Mouse (Mus musculus) induced T-regulatory cell, adult 2 months (primary cell): Measurements from ENCODE around the gene Gm5788.
"Not testable (repeated sequence)": the region's sequence is repeated elsewhere in the genome, so short reads cannot be mapped to it uniquely, and the experiment has no call there.

ENCODE experiments used
- DNase-seq: peaks from one replicate; pipeline ENCODE4 v3.0.0-alpha.2; 2012; ENCODE audit warnings: low read depth

The Gm5788 gene

GRCm38 (mm10) chr12:87494421-87494820, at the start of gene Gm5788:
Gene Gm5788 (plus strand): TSS chr12:87494721.
- DNase-seq, result not testable (repeated sequence)

- DNase-seq, result no peak
Observed at GRCm38 (mm10) chr12:87449456-87449855, 45.1 kb upstream of the Gm5788 start.

GRCm38 (mm10) chr12:87464678-87465297, 29.7 kb upstream of the Gm5788 start:
- DNase-seq, result no peak

GRCm38 (mm10) chr12:87470263-87471136, 24.0 kb upstream of the Gm5788 start:
- peak; percentile 85 for DNase-seq

- peak; percentile 55 for DNase-seq
Observed at GRCm38 (mm10) chr12:87471421-87471963, 23.0 kb upstream of the Gm5788 start.

GRCm38 (mm10) chr12:87471964-87472786, 22.3 kb upstream of the Gm5788 start, which contains the start of gene Snw1:
Gene Snw1 (minus strand): TSS chr12:87472274.
- DNase-seq, result peak; percentile 99

GRCm38 (mm10) chr12:87474756-87475155, 19.8 kb upstream of the Gm5788 start:
- no peak for DNase-seq

- DNase-seq, result not testable (repeated sequence)
Observed at GRCm38 (mm10) chr12:87482482-87482881, 12.0 kb upstream of the Gm5788 start.

- not testable (repeated sequence) for DNase-seq
Observed at GRCm38 (mm10) chr12:87488683-87489082, 5.8 kb upstream of the Gm5788 start.

- not testable (repeated sequence) for DNase-seq
Observed at GRCm38 (mm10) chr12:87514016-87514415, 19.5 kb downstream of the Gm5788 start, which contains the start of gene Gm8300. Gene Gm8300 (plus strand): TSS chr12:87514316.

GRCm38 (mm10) chr12:87519616-87520015, 25.1 kb downstream of the Gm5788 start:
- not testable (repeated sequence) for DNase-seq

- DNase-seq, result no peak
Observed at GRCm38 (mm10) chr12:87543927-87544326, 49.4 kb downstream of the Gm5788 start.
